Mouse (Mus musculus) brain, embryonic 14.5 days (tissue): ENCODE measurements around the gene Ctnnd2. TPM values are rescaled to one million over a fixed set of nuclear protein-coding genes. Genes with fewer than 3 reads are reported as not detected.

ENCODE experiments used
- DNase-seq: peaks from one replicate; pipeline ENCODE4 v3.0.0-alpha.2; 2011; ENCODE audit warnings: low read depth
- CTCF ChIP-seq: fragments of 200-500 bp; IDR thresholded peaks from 2 replicates; pipeline ENCODE4 v1.5.1; 2012; ENCODE audit warnings: inconsistent platforms, mild to moderate bottlenecking, moderate library complexity, borderline replicate concordance; ENCODE audit not compliant: insufficient read depth, insufficient read length; ENCODE audit errors: extremely low read depth
- POLR2A ChIP-seq: fragments of 200-500 bp; IDR thresholded peaks from 2 replicates; pipeline ENCODE4 v1.6.1; 2012; ENCODE audit warnings: mild to moderate bottlenecking, inconsistent platforms, borderline replicate concordance; ENCODE audit not compliant: poor library complexity, insufficient read depth, insufficient read length, severe bottlenecking; ENCODE audit errors: extremely low read depth
- polyA plus RNA-seq: library from polyadenylated mRNA; depleted of rRNA; stranded (reverse); fragments of >200 nt; gene quantifications from 2 replicates; pipeline ENCODE4 v1.2.3, GENCODE M21; 2012

Gene Ctnnd2
- polyA plus RNA-seq, 1 experiment = 105 TPM

- no peak for DNase-seq
- TF ChIP-seq CTCF (no peak), POLR2A (no peak)
Measured at GRCm38 (mm10) chr15:30779903-30780302, 607.5 kb downstream of the Ctnnd2 start.

DNA sequence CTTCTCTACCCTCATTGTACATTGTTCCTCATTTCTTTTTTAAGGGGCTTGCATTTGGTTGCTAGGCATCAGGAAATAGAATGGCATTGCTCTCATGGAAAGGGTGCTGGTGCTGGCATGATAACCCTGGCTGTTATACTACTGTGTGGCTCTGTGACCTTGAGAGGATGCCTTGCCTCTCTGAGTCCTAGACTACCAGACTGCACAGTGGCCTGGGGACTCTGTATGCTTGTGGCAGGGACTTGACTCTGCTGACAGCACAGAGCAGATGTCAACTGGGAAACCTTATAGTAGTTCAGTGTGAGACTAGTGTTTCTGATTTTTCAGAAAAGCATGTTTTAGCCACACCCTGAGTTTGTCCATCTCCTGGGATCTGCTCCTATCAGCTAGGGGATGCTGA lies 608.6 kb downstream of the Ctnnd2 start:
- TF ChIP-seq CTCF (no peak), POLR2A (no peak)
- peak; percentile 36 for DNase-seq

- TF ChIP-seq CTCF (no peak), POLR2A (no peak)
- no peak for DNase-seq
Measured at GRCm38 (mm10) chr15:30785706-30786320, 613.4 kb downstream of the Ctnnd2 start.

- TF ChIP-seq CTCF (no peak), POLR2A (no peak)
- no peak for DNase-seq
Measured at GRCm38 (mm10) chr15:30793260-30793659, 620.9 kb downstream of the Ctnnd2 start.

GRCm38 (mm10) chr15:30795723-30796122 lies 623.3 kb downstream of the Ctnnd2 start:
- no peak for DNase-seq
- TF ChIP-seq POLR2A = no peak
- no peak for TF ChIP-seq CTCF

DNA sequence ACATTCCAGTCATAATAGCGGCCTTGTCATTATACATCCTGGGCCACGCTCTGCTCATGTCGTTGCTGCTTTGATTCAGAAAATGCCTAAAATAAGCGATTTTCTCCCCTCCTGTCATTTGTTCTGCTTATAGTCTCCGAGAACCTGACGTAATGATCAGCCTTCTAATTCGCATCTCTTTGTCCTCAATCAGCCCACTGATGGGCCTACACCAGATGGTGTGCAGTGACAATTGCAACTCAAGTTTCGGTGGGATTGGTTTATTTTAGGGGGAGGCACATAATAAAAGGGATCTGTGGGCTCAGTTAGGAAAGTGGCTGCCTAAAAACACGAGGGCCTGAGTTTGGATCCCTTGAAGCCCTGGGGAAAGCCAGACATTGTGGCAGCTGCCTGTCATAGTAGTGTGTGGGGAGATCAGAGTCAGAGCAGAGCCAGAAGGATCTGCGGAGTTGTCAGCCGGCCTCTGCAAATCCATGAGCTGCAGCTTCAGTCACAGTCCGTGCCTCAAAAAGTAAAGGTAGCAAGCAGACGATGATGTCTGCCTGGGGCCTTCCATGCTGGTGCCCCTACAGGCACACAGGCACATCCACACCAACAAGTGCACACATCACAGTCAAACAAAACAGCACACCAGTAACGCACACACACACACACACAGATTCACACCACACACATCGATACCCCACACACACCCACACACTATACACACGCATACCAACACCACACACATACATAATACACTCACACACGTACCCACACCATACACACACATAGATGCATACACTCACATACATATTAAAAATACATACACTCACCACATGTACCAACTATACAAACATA lies 655.3 kb downstream of the Ctnnd2 start:
- no peak for TF ChIP-seq CTCF
- TF ChIP-seq POLR2A = no peak
- peak; percentile 70 for DNase-seq

- TF ChIP-seq CTCF = no peak
- no peak for TF ChIP-seq POLR2A
- peak; percentile 77 for DNase-seq
Measured at GRCm38 (mm10) chr15:30857277-30858176, 685.1 kb downstream of the Ctnnd2 start.

DNA sequence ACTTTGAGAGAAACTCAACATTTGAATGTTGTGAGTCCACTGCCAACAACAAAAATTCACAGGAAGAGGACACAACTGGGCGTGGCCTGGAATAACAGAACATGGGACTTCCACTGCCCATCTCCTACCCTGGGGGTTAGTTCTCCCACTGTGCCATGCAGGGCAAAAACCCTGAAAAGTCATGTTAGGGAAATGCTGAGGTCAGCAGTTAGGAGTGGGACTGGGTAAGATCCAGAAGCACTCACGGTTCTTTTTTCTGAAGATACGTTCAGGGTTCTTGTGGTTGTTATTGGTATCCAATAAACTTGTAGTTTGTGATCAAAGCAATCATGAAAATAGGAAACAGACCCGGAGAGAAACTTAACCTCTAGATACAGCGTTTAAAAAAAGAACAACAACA lies 695.0 kb downstream of the Ctnnd2 start:
- no peak for DNase-seq
- no peak for TF ChIP-seq POLR2A
- TF ChIP-seq CTCF = no peak

GRCm38 (mm10) chr15:30869673-30870512 lies 697.5 kb downstream of the Ctnnd2 start:
- DNase-seq = no peak
- no peak for TF ChIP-seq CTCF

DNA sequence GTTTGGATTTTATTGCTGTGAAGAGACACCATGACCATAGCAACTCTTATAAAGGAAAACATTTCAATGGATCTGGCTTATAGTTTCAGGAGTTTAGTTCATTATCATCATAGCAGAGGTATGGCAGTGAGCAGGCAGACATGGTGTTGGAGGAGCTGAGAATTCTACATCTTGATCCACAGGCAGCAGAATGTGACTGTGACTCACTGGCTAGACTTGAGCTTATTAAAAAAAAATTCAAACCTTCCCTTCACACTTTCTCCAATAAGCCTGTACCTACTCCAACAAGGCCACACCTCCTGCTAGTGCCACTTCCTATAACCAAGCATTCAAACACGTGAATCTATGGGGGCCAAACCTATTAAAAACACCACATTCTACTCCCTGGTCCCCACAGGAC lies 703.1 kb downstream of the Ctnnd2 start:
- no peak for DNase-seq
- TF ChIP-seq CTCF (no peak), POLR2A (no peak)

GRCm38 (mm10) chr15:30884692-30885334 lies 712.4 kb downstream of the Ctnnd2 start:
- TF ChIP-seq POLR2A (no peak), CTCF (no peak)
- DNase-seq = peak; percentile 70
